Mouse (Mus musculus): Measurements from ENCODE around the gene Plce1. TPM values are rescaled to one million over a fixed set of nuclear protein-coding genes. Genes with fewer than 3 reads are reported as not detected.

The Plce1 gene
- polyA plus RNA-seq, 1 experiment from 2014 or later = 4.3 TPM

- WGBS = 81% methylated on average over 6 of the region's 6 CpGs
- no peak for ATAC-seq (ENCODE audit: low FRiP score, low TSS enrichment)
These were observed 242.1 kb downstream of the Plce1 start for GRCm38 (mm10) chr19:38722982-38723381.

GRCm38 (mm10) chr19:38723969-38724368, 243.1 kb downstream of the Plce1 start:
- H3K4me1 ChIP-seq (ENCODE audit: control insufficient read depth, insufficient read depth, low read length) = no peaks in the 10 kb centered on the region
- no peak overlapping the region for H3K9ac ChIP-seq (replicated peaks; ENCODE audit: low read length)
- ATAC-seq (ENCODE audit: low FRiP score, low TSS enrichment) = no peak
- peak; percentile 28 for DNase-seq
- H3K36me3 ChIP-seq (ENCODE audit: control insufficient read depth, insufficient read depth, low read length) = no peaks in the 10 kb centered on the region
- no peak overlapping the region for H3K4me3 ChIP-seq (replicated peaks; ENCODE audit: low read depth, low read length)
- WGBS = 42% methylated on average over 5 of the region's 5 CpGs
- no peak overlapping the region for H3K4me2 ChIP-seq (ENCODE audit: low read length)
- no peaks in the 10 kb centered on the region for H3K9me3 ChIP-seq (ENCODE audit: control insufficient read depth, low read length)
- no peak overlapping the region for H3K27ac ChIP-seq (replicated peaks; ENCODE audit: low read depth, low read length)
- H3K27me3 ChIP-seq (ENCODE audit: control insufficient read depth, insufficient read depth, low read length) = no peaks in the 10 kb centered on the region

More at GRCm38 (mm10) chr19:38722982-38723381, 242.1 kb downstream of the Plce1 start:
- no peak overlapping the region for H3K4me3 ChIP-seq (replicated peaks; ENCODE audit: low read depth, low read length)
- no peaks in the 10 kb centered on the region for H3K36me3 ChIP-seq (ENCODE audit: control insufficient read depth, insufficient read depth, low read length)
- no peak overlapping the region for H3K9ac ChIP-seq (replicated peaks; ENCODE audit: low read length)
- DNase-seq = no peak
- H3K27me3 ChIP-seq (ENCODE audit: control insufficient read depth, insufficient read depth, low read length) = no peaks in the 10 kb centered on the region
- no peaks in the 10 kb centered on the region for H3K9me3 ChIP-seq (ENCODE audit: control insufficient read depth, low read length)
- no peak overlapping the region for H3K4me2 ChIP-seq (ENCODE audit: low read length)
- no peak overlapping the region for H3K27ac ChIP-seq (replicated peaks; ENCODE audit: low read depth, low read length)
- no peaks in the 10 kb centered on the region for H3K4me1 ChIP-seq (ENCODE audit: control insufficient read depth, insufficient read depth, low read length)

- WGBS = 65% methylated on average over 6 of the region's 6 CpGs
- Histone ChIP-seq H3K4me3 (replicated peaks; ENCODE audit: low read depth, low read length) (no peak overlapping the region), H3K27me3 (ENCODE audit: control insufficient read depth, insufficient read depth, low read length) (no peaks in the 10 kb centered on the region), H3K4me1 (ENCODE audit: control insufficient read depth, insufficient read depth, low read length) (no peaks in the 10 kb centered on the region), H3K4me2 (ENCODE audit: low read length) (no peak overlapping the region), H3K27ac (replicated peaks; ENCODE audit: low read depth, low read length) (peak overlapping the region; percentile 49; the same call in 1 of the 2 replicates), H3K9ac (replicated peaks; ENCODE audit: low read length) (no peak overlapping the region), H3K9me3 (ENCODE audit: control insufficient read depth, low read length) (no peaks in the 10 kb centered on the region), H3K36me3 (ENCODE audit: control insufficient read depth, insufficient read depth, low read length) (no peaks in the 10 kb centered on the region)
- DNase-seq = no peak
- no peak for ATAC-seq (ENCODE audit: low FRiP score, low TSS enrichment)
These were observed 247.9 kb downstream of the Plce1 start for GRCm38 (mm10) chr19:38728842-38729241.

GRCm38 (mm10) chr19:38729264-38729663, 248.4 kb downstream of the Plce1 start:
- 12% methylated on average over 3 of the region's 3 CpGs for WGBS
- no peak overlapping the region for H3K27ac ChIP-seq (replicated peaks; ENCODE audit: low read depth, low read length)
- peak; percentile 68 for DNase-seq

GRCm38 (mm10) chr19:38744546-38744945, 263.6 kb downstream of the Plce1 start:
- no peaks in the 10 kb centered on the region for H3K4me1 ChIP-seq (ENCODE audit: control insufficient read depth, insufficient read depth, low read length)
- no peaks in the 10 kb centered on the region for H3K27me3 ChIP-seq (ENCODE audit: control insufficient read depth, insufficient read depth, low read length)
- DNase-seq = no peak
- no peak overlapping the region for H3K4me2 ChIP-seq (ENCODE audit: low read length)
- no peaks in the 10 kb centered on the region for H3K36me3 ChIP-seq (ENCODE audit: control insufficient read depth, insufficient read depth, low read length)
- ATAC-seq (ENCODE audit: low FRiP score, low TSS enrichment) = no peak
- H3K9me3 ChIP-seq (ENCODE audit: control insufficient read depth, low read length) = no peaks in the 10 kb centered on the region
- WGBS = 92% methylated on average over 8 of the region's 8 CpGs
- H3K4me3 ChIP-seq (replicated peaks; ENCODE audit: low read depth, low read length) = no peak overlapping the region
- H3K9ac ChIP-seq (replicated peaks; ENCODE audit: low read length) = no peak overlapping the region
- no peak overlapping the region for H3K27ac ChIP-seq (replicated peaks; ENCODE audit: low read depth, low read length)

More at GRCm38 (mm10) chr19:38729264-38729663, 248.4 kb downstream of the Plce1 start:
- H3K27me3 ChIP-seq (ENCODE audit: control insufficient read depth, insufficient read depth, low read length) = no peaks in the 10 kb centered on the region
- no peaks in the 10 kb centered on the region for H3K4me1 ChIP-seq (ENCODE audit: control insufficient read depth, insufficient read depth, low read length)
- H3K36me3 ChIP-seq (ENCODE audit: control insufficient read depth, insufficient read depth, low read length) = no peaks in the 10 kb centered on the region
- no peaks in the 10 kb centered on the region for H3K9me3 ChIP-seq (ENCODE audit: control insufficient read depth, low read length)
- no peak overlapping the region for H3K9ac ChIP-seq (replicated peaks; ENCODE audit: low read length)
- H3K4me2 ChIP-seq (ENCODE audit: low read length) = no peak overlapping the region
- ATAC-seq (ENCODE audit: low FRiP score, low TSS enrichment) = peak; percentile 46; the same call in 1 of the 2 replicates
- no peak overlapping the region for H3K4me3 ChIP-seq (replicated peaks; ENCODE audit: low read depth, low read length)

GRCm38 (mm10) chr19:38745810-38746491, 265.0 kb downstream of the Plce1 start:
- no peaks in the 10 kb centered on the region for H3K36me3 ChIP-seq (ENCODE audit: control insufficient read depth, insufficient read depth, low read length)
- no peaks in the 10 kb centered on the region for H3K4me1 ChIP-seq (ENCODE audit: control insufficient read depth, insufficient read depth, low read length)
- H3K27me3 ChIP-seq (ENCODE audit: control insufficient read depth, insufficient read depth, low read length) = no peaks in the 10 kb centered on the region
- no peak overlapping the region for H3K4me3 ChIP-seq (replicated peaks; ENCODE audit: low read depth, low read length)
- H3K27ac ChIP-seq (replicated peaks; ENCODE audit: low read depth, low read length) = no peak overlapping the region
- ATAC-seq (ENCODE audit: low FRiP score, low TSS enrichment) = no peak
- no peak for DNase-seq
- H3K4me2 ChIP-seq (ENCODE audit: low read length) = no peak overlapping the region
- H3K9ac ChIP-seq (replicated peaks; ENCODE audit: low read length) = no peak overlapping the region
- H3K9me3 ChIP-seq (ENCODE audit: control insufficient read depth, low read length) = no peaks in the 10 kb centered on the region
- 81% methylated on average over 10 of the region's 10 CpGs for WGBS

- no peak for ATAC-seq (ENCODE audit: low FRiP score, low TSS enrichment)
- 86% methylated on average over 6 of the region's 6 CpGs for WGBS
- Histone ChIP-seq H3K9ac (replicated peaks; ENCODE audit: low read length) (no peak overlapping the region), H3K4me2 (ENCODE audit: low read length) (no peak overlapping the region), H3K27ac (replicated peaks; ENCODE audit: low read depth, low read length) (no peak overlapping the region), H3K36me3 (ENCODE audit: control insufficient read depth, insufficient read depth, low read length) (no peaks in the 10 kb centered on the region), H3K27me3 (ENCODE audit: control insufficient read depth, insufficient read depth, low read length) (no peaks in the 10 kb centered on the region), H3K9me3 (ENCODE audit: control insufficient read depth, low read length) (no peaks in the 10 kb centered on the region), H3K4me3 (replicated peaks; ENCODE audit: low read depth, low read length) (no peak overlapping the region), H3K4me1 (ENCODE audit: control insufficient read depth, insufficient read depth, low read length) (no peaks in the 10 kb centered on the region)
- no peak for DNase-seq
These were observed 265.6 kb downstream of the Plce1 start for GRCm38 (mm10) chr19:38746492-38747014.

GRCm38 (mm10) chr19:38750192-38750591, 269.3 kb downstream of the Plce1 start:
- peak; percentile 24 for DNase-seq
- no peak overlapping the region for H3K27ac ChIP-seq (replicated peaks; ENCODE audit: low read depth, low read length)

GRCm38 (mm10) chr19:38757161-38757560, 276.3 kb downstream of the Plce1 start:
- no peak for DNase-seq
- Histone ChIP-seq H3K9ac (replicated peaks; ENCODE audit: low read length) (no peak overlapping the region), H3K27ac (replicated peaks; ENCODE audit: low read depth, low read length) (no peak overlapping the region), H3K36me3 (ENCODE audit: control insufficient read depth, insufficient read depth, low read length) (no peaks in the 10 kb centered on the region), H3K4me1 (ENCODE audit: control insufficient read depth, insufficient read depth, low read length) (no peaks in the 10 kb centered on the region), H3K9me3 (ENCODE audit: control insufficient read depth, low read length) (no peaks in the 10 kb centered on the region), H3K4me3 (replicated peaks; ENCODE audit: low read depth, low read length) (no peak overlapping the region), H3K27me3 (ENCODE audit: control insufficient read depth, insufficient read depth, low read length) (no peaks in the 10 kb centered on the region), H3K4me2 (ENCODE audit: low read length) (no peak overlapping the region)
- 88% methylated on average over 3 of the region's 3 CpGs for WGBS
- no peak for ATAC-seq (ENCODE audit: low FRiP score, low TSS enrichment)

More at GRCm38 (mm10) chr19:38750192-38750591, 269.3 kb downstream of the Plce1 start:
- no peak overlapping the region for H3K4me2 ChIP-seq (ENCODE audit: low read length)
- H3K4me3 ChIP-seq (replicated peaks; ENCODE audit: low read depth, low read length) = no peak overlapping the region
- H3K27me3 ChIP-seq (ENCODE audit: control insufficient read depth, insufficient read depth, low read length) = no peaks in the 10 kb centered on the region
- no peaks in the 10 kb centered on the region for H3K9me3 ChIP-seq (ENCODE audit: control insufficient read depth, low read length)
- WGBS = 72% methylated on average over 4 of the region's 4 CpGs
- no peak for ATAC-seq (ENCODE audit: low FRiP score, low TSS enrichment)
- H3K4me1 ChIP-seq (ENCODE audit: control insufficient read depth, insufficient read depth, low read length) = no peaks in the 10 kb centered on the region
- H3K36me3 ChIP-seq (ENCODE audit: control insufficient read depth, insufficient read depth, low read length) = no peaks in the 10 kb centered on the region
- no peak overlapping the region for H3K9ac ChIP-seq (replicated peaks; ENCODE audit: low read length)

All from midbrain, embryonic 14.5 days (tissue).